Mouse (Mus musculus) neural tube, embryonic 15.5 days (tissue): ENCODE measurements around the gene 4930578C19Rik. TPM values are rescaled to one million over a fixed set of nuclear protein-coding genes. Genes with fewer than 3 reads are reported as not detected.

Experiments used
- ATAC-seq: fragments of 200-750 bp; cut with Nextera tagmentation; 2 replicates; pipeline ENCODE4 v1.8.0; 2017; ENCODE audit warnings: mild to moderate bottlenecking, moderate TSS enrichment, moderate library complexity; ENCODE audit not compliant: low FRiP score
- H3K27ac ChIP-seq: fragments of 300-500 bp; sonication (generic); replicated peaks from 2 replicates; pipeline ENCODE4 v1.5.1; 2015; ENCODE audit warnings: mild to moderate bottlenecking, inconsistent platforms
- H3K27me3 ChIP-seq: fragments of 300-500 bp; sonication (generic); replicated peaks from 2 replicates; pipeline ENCODE4 v1.6.1; 2015; ENCODE audit warnings: inconsistent platforms
- H3K36me3 ChIP-seq: fragments of 300-500 bp; sonication (generic); 2 replicates; pipeline ENCODE4 v1.6.1; 2015; ENCODE audit warnings: inconsistent platforms
- H3K4me1 ChIP-seq: fragments of 300-500 bp; sonication (generic); 2 replicates; pipeline ENCODE4 v1.6.1; 2015; ENCODE audit warnings: inconsistent platforms
- H3K4me2 ChIP-seq: fragments of 300-500 bp; sonication (generic); 2 replicates; pipeline ENCODE4 v1.6.1; 2015; ENCODE audit warnings: inconsistent platforms, mild to moderate bottlenecking, moderate library complexity
- H3K4me3 ChIP-seq: fragments of 300-500 bp; sonication (generic); replicated peaks from 2 replicates; pipeline ENCODE4 v1.5.1; 2015; ENCODE audit warnings: mild to moderate bottlenecking, inconsistent platforms
- H3K9ac ChIP-seq: fragments of 300-500 bp; sonication (generic); replicated peaks from 2 replicates; pipeline ENCODE4 v1.6.1; 2015; ENCODE audit warnings: mild to moderate bottlenecking, inconsistent platforms
- H3K9me3 ChIP-seq: fragments of 300-500 bp; sonication (generic); replicated peaks from 2 replicates; pipeline ENCODE4 v1.6.1; 2016; ENCODE audit warnings: inconsistent platforms
- WGBS: fragments of 180-500 bp; shearing (Covaris S2); methylation state at CpG from one replicate; pipeline ENCODE4 v1.1.7; 2015; ENCODE audit warnings: mixed read lengths; 5-methylcytosine and 5-hydroxymethylcytosine counted together
- polyA plus RNA-seq: library from polyadenylated mRNA; unstranded; fragments of >200 nt; fragmentation: Nextera tagmentation; extraction: Ambion mirVana; gene quantifications from 2 replicates; pipeline ENCODE4 v1.2.1, GENCODE M21; 2015

Gene 4930578C19Rik
- polyA plus RNA-seq, result 0.64 and 0.98 TPM in 2 replicates

GRCm38 (mm10) chrX:18461198-18461601, at the start of gene 4930578C19Rik:
Gene 4930578C19Rik (minus strand): TSS chrX:18461397.
- 79% methylated on average over 8 of the region's 8 CpGs for WGBS
- H3K9ac ChIP-seq, result no peak within 1 kb of the TSS
- no peaks in the 10 kb centered on the region for H3K27me3 ChIP-seq
- H3K4me3 ChIP-seq, result no peak within 1 kb of the TSS
- no peaks in the 10 kb centered on the region for H3K9me3 ChIP-seq
- no peaks in the 10 kb centered on the region for H3K4me1 ChIP-seq
- H3K36me3 ChIP-seq, result no peaks in the 10 kb centered on the region
- H3K4me2 ChIP-seq, result no peak within 1 kb of the TSS
- ATAC-seq, result no peak
- H3K27ac ChIP-seq, result no peak within 1 kb of the TSS

GRCm38 (mm10) chrX:18467690-18468089, 6.5 kb upstream of the 4930578C19Rik start:
- Histone ChIP-seq H3K27ac (no peak overlapping the region), H3K9ac (no peak overlapping the region), H3K4me2 (no peak overlapping the region), H3K4me3 (no peak overlapping the region), H3K4me1 (no peaks in the 10 kb centered on the region), H3K36me3 (no peaks in the 10 kb centered on the region), H3K9me3 (no peaks in the 10 kb centered on the region), H3K27me3 (no peaks in the 10 kb centered on the region)
- ATAC-seq, result no peak
- 62% methylated on average over 1 of the region's 1 CpGs for WGBS

GRCm38 (mm10) chrX:18462879-18463278, 1.7 kb upstream of the 4930578C19Rik start:
- no peak overlapping the region for H3K27ac ChIP-seq
- H3K36me3 ChIP-seq, result no peaks in the 10 kb centered on the region
- no peak overlapping the region for H3K4me3 ChIP-seq
- H3K27me3 ChIP-seq, result no peaks in the 10 kb centered on the region
- no peaks in the 10 kb centered on the region for H3K4me1 ChIP-seq
- no peak overlapping the region for H3K4me2 ChIP-seq
- no peaks in the 10 kb centered on the region for H3K9me3 ChIP-seq
- H3K9ac ChIP-seq, result no peak overlapping the region
- WGBS, result 94% methylated on average over 1 of the region's 1 CpGs
- ATAC-seq, result no peak

GRCm38 (mm10) chrX:18451559-18451958, 9.6 kb downstream of the 4930578C19Rik start:
- Histone ChIP-seq H3K36me3 (no peaks in the 10 kb centered on the region), H3K9me3 (no peaks in the 10 kb centered on the region), H3K4me2 (no peak overlapping the region), H3K27me3 (no peaks in the 10 kb centered on the region), H3K27ac (no peak overlapping the region), H3K4me3 (no peak overlapping the region), H3K4me1 (no peaks in the 10 kb centered on the region), H3K9ac (no peak overlapping the region)
- 32% methylated on average over 1 of the region's 1 CpGs for WGBS
- ATAC-seq, result no peak

GRCm38 (mm10) chrX:18442066-18442465, 19.1 kb downstream of the 4930578C19Rik start:
- 36% methylated on average over 5 of the region's 5 CpGs for WGBS

GRCm38 (mm10) chrX:18425451-18425850, 35.7 kb downstream of the 4930578C19Rik start:
- no peak for ATAC-seq
- H3K27me3 ChIP-seq, result no peaks in the 10 kb centered on the region
- no peak overlapping the region for H3K4me3 ChIP-seq
- H3K36me3 ChIP-seq, result no peaks in the 10 kb centered on the region
- H3K9me3 ChIP-seq, result no peaks in the 10 kb centered on the region
- no peaks in the 10 kb centered on the region for H3K4me1 ChIP-seq
- 94% methylated on average over 3 of the region's 3 CpGs for WGBS
- H3K27ac ChIP-seq, result no peak overlapping the region
- no peak overlapping the region for H3K4me2 ChIP-seq
- H3K9ac ChIP-seq, result no peak overlapping the region

More at GRCm38 (mm10) chrX:18442066-18442465, 19.1 kb downstream of the 4930578C19Rik start:
- Histone ChIP-seq H3K4me1 (no peaks in the 10 kb centered on the region), H3K27ac (no peak overlapping the region), H3K4me3 (no peak overlapping the region), H3K9me3 (no peaks in the 10 kb centered on the region), H3K4me2 (no peak overlapping the region), H3K9ac (no peak overlapping the region), H3K36me3 (no peaks in the 10 kb centered on the region), H3K27me3 (no peaks in the 10 kb centered on the region)
- no peak; the same call in 1 of the 2 replicates for ATAC-seq

GRCm38 (mm10) chrX:18423206-18423605, 38.0 kb downstream of the 4930578C19Rik start:
- no peak overlapping the region for H3K4me2 ChIP-seq
- no peaks in the 10 kb centered on the region for H3K36me3 ChIP-seq
- no peaks in the 10 kb centered on the region for H3K4me1 ChIP-seq
- WGBS, result 90% methylated on average over 4 of the region's 4 CpGs
- ATAC-seq, result no peak
- no peak overlapping the region for H3K27ac ChIP-seq
- H3K9ac ChIP-seq, result no peak overlapping the region
- H3K9me3 ChIP-seq, result no peaks in the 10 kb centered on the region
- no peaks in the 10 kb centered on the region for H3K27me3 ChIP-seq
- no peak overlapping the region for H3K4me3 ChIP-seq

GRCm38 (mm10) chrX:18420161-18420784, 40.9 kb downstream of the 4930578C19Rik start:
- Histone ChIP-seq H3K27me3 (no peaks in the 10 kb centered on the region), H3K27ac (no peak overlapping the region), H3K9me3 (no peaks in the 10 kb centered on the region), H3K4me1 (no peaks in the 10 kb centered on the region), H3K36me3 (no peaks in the 10 kb centered on the region), H3K9ac (no peak overlapping the region), H3K4me2 (no peak overlapping the region), H3K4me3 (no peak overlapping the region)
- no peak for ATAC-seq
- 91% methylated on average over 4 of the region's 4 CpGs for WGBS

- H3K4me3 ChIP-seq, result no peak overlapping the region
- WGBS, result 54% methylated on average over 1 of the region's 1 CpGs
- H3K4me1 ChIP-seq, result no peaks in the 10 kb centered on the region
- no peak overlapping the region for H3K27ac ChIP-seq
- no peaks in the 10 kb centered on the region for H3K9me3 ChIP-seq
- H3K27me3 ChIP-seq, result no peaks in the 10 kb centered on the region
- H3K9ac ChIP-seq, result no peak overlapping the region
- ATAC-seq, result no peak
- H3K36me3 ChIP-seq, result no peaks in the 10 kb centered on the region
- no peak overlapping the region for H3K4me2 ChIP-seq
Observed at GRCm38 (mm10) chrX:18418977-18419376, 42.2 kb downstream of the 4930578C19Rik start.

- ATAC-seq, result no peak
- no peaks in the 10 kb centered on the region for H3K36me3 ChIP-seq
- no peak overlapping the region for H3K9ac ChIP-seq
- H3K4me1 ChIP-seq, result no peaks in the 10 kb centered on the region
- no peaks in the 10 kb centered on the region for H3K9me3 ChIP-seq
- H3K27ac ChIP-seq, result no peak overlapping the region
- 99% methylated on average over 2 of the region's 2 CpGs for WGBS
- no peak overlapping the region for H3K4me3 ChIP-seq
- H3K4me2 ChIP-seq, result no peak overlapping the region
- no peaks in the 10 kb centered on the region for H3K27me3 ChIP-seq
Observed at GRCm38 (mm10) chrX:18414560-18414959, 46.6 kb downstream of the 4930578C19Rik start.

GRCm38 (mm10) chrX:18411071-18411840, 49.9 kb downstream of the 4930578C19Rik start:
- Histone ChIP-seq H3K4me2 (no peak overlapping the region), H3K27ac (no peak overlapping the region), H3K4me1 (no peaks in the 10 kb centered on the region), H3K4me3 (no peak overlapping the region), H3K36me3 (no peaks in the 10 kb centered on the region), H3K9ac (no peak overlapping the region), H3K9me3 (no peaks in the 10 kb centered on the region), H3K27me3 (no peaks in the 10 kb centered on the region)
- no peak for ATAC-seq
- WGBS, result 84% methylated on average over 10 of the region's 10 CpGs

GRCm38 (mm10) chrX:18409598-18409997, 51.6 kb downstream of the 4930578C19Rik start:
- no peaks in the 10 kb centered on the region for H3K36me3 ChIP-seq
- H3K9me3 ChIP-seq, result no peaks in the 10 kb centered on the region
- no peak overlapping the region for H3K4me2 ChIP-seq
- no peaks in the 10 kb centered on the region for H3K27me3 ChIP-seq
- H3K4me3 ChIP-seq, result no peak overlapping the region
- H3K4me1 ChIP-seq, result no peaks in the 10 kb centered on the region
- H3K9ac ChIP-seq, result no peak overlapping the region
- 45% methylated on average over 2 of the region's 2 CpGs for WGBS
- ATAC-seq, result no peak
- H3K27ac ChIP-seq, result no peak overlapping the region
